Comparison of ENCODE assay signal across 13 mouse cellular contexts in genomic region chr1:190085703-190086102, GRCm38 (mm10).
A peak's percentile ranks its signal among the peaks of the same experiment; 100 is the strongest.
DNase-seq lines count a peak whose midpoint lies in the region; ATAC-seq and TF ChIP-seq lines count a peak whose summit lies in the region.
"Had no signal": no experiment of that assay in that cellular context is flagged by ENCODE, and none has a peak within 500 bp of the region (broad histone marks: within the 10 kb centered on the region; RNA-seq: fewer than 3 reads in every experiment).

No protein-coding gene starts in this region.

- no peak for TF ChIP-seq POLR2A in kidney, adult 2 months (IDR thresholded peaks at IDR 0.05; ENCODE audit: low read depth, low read length)

- WGBS in kidney, adult 2 months: 74% methylated on average over 7 of the region's 7 CpGs
- 22% methylated on average over 7 of the region's 7 CpGs for whole genome bisulfite sequencing in heart, embryonic 14.5 days
- 88% methylated on average over 7 of the region's 7 CpGs for WGBS in limb, embryonic 10.5 days

- H3K27ac ChIP-seq in kidney, adult 2 months (ENCODE audit: insufficient read depth, low read depth, low read length): no peak overlapping the region
- H3K27ac ChIP-seq in heart, embryonic 14.5 days (replicated peaks in 1 of 2; ENCODE audit: control insufficient read depth in 1 of 2, insufficient read depth in 1 of 2, low read depth in 2 of 2, low read length in 2 of 2): peak overlapping the region; percentile 61 to 77
- no peak overlapping the region for H3K27ac ChIP-seq in limb, embryonic 10.5 days
- H3K27ac ChIP-seq: forebrain, embryonic 10.5 days; hindbrain, embryonic 10.5 days; neural tube, embryonic 15.5 days had no signal

- H3K36me3 ChIP-seq in kidney, adult 2 months (ENCODE audit: control insufficient read depth, insufficient read depth, low read length): no peaks in the 10 kb centered on the region
- H3K36me3 ChIP-seq in heart, embryonic 14.5 days (ENCODE audit: control insufficient read depth, insufficient read depth, low read length): no peaks in the 10 kb centered on the region
- no peaks in the 10 kb centered on the region for H3K36me3 ChIP-seq in limb, embryonic 10.5 days
- H3K36me3 ChIP-seq: forebrain, embryonic 10.5 days; hindbrain, embryonic 10.5 days; neural tube, embryonic 15.5 days had no signal

- peak; percentile 57; the same call in 1 of the 2 replicates for ATAC-seq in heart, embryonic 14.5 days (ENCODE audit: insufficient number of reproducible peaks, insufficient read depth, low FRiP score, low read depth)

- H3K9me3 ChIP-seq in heart, embryonic 14.5 days (ENCODE audit: control insufficient read depth, low read length): no peaks in the 10 kb centered on the region
- H3K9me3 ChIP-seq in limb, embryonic 10.5 days (replicated peaks): no peaks in the 10 kb centered on the region
- H3K9me3 ChIP-seq: forebrain, embryonic 10.5 days; hindbrain, embryonic 10.5 days; neural tube, embryonic 15.5 days had no signal

- no peak overlapping the region for H3K4me3 ChIP-seq in kidney, adult 2 months (ENCODE audit: insufficient read depth, low read depth, low read length)
- H3K4me3 ChIP-seq in heart, embryonic 14.5 days (ENCODE audit: control insufficient read depth in 1 of 2, insufficient read depth in 1 of 2, low read depth in 1 of 2, low read length in 2 of 2): no peak overlapping the region
- no peak overlapping the region for H3K4me3 ChIP-seq in limb, embryonic 10.5 days
- H3K4me3 ChIP-seq: forebrain, embryonic 10.5 days; hindbrain, embryonic 10.5 days; neural tube, embryonic 15.5 days had no signal

- no peaks in the 10 kb centered on the region for H3K4me1 ChIP-seq in kidney, adult 2 months (ENCODE audit: control insufficient read depth, insufficient read depth, low read length)
- peaks cover 33 to 40% of the 10 kb centered on the region in 2 experiments for H3K4me1 ChIP-seq in heart, embryonic 14.5 days (ENCODE audit: control insufficient read depth in 2 of 2, insufficient read depth in 2 of 2, low read length in 2 of 2)
- H3K4me1 ChIP-seq in limb, embryonic 10.5 days: peaks cover 7% of the 10 kb centered on the region

- no peak for TF ChIP-seq CTCF in kidney, adult 2 months (conservative IDR thresholded peaks at IDR 0.05; ENCODE audit: insufficient read depth, insufficient read length, low read depth, low read length)

- 0 out of 2 replicates have a peak overlapping the region, but pooled peaks have one; percentile 13 for H3K9ac ChIP-seq in heart, embryonic 14.5 days (ENCODE audit: low read length)
- H3K9ac ChIP-seq: neural tube, embryonic 15.5 days had no signal

- peak; percentile 12 for DNase-seq in kidney, adult 2 months
- DNase-seq in kidney, adult 18-20 months: no peak
- DNase-seq in adrenal gland, postnatal 36 days: peak; percentile 26 to 64
- DNase-seq in cerebellum, adult 9-11 months: peak; percentile 72
- no peak for DNase-seq in left cerebral cortex, adult 18-20 months (ENCODE audit: low spot score in 2 of 2)
- DNase-seq in right cerebral cortex, postnatal 10 days (ENCODE audit: low spot score in 2 of 2): no peak
- no peak for DNase-seq in limb, embryonic 10.5 days (ENCODE audit: low spot score)
- DNase-seq: lung, adult 18-20 months; thymus, postnatal 36 days had no signal

- 0 out of 2 replicates have a peak overlapping the region, but pooled peaks have one; percentile 16 for H3K4me2 ChIP-seq in heart, embryonic 14.5 days (ENCODE audit: low read length)
- H3K4me2 ChIP-seq: neural tube, embryonic 15.5 days had no signal

- H3K27me3 ChIP-seq in kidney, adult 2 months (replicated peaks; ENCODE audit: control insufficient read depth, insufficient read depth, low read length): no peaks in the 10 kb centered on the region
- H3K27me3 ChIP-seq in heart, embryonic 14.5 days (ENCODE audit: control insufficient read depth, insufficient read depth, low read length): no peaks in the 10 kb centered on the region
- H3K27me3 ChIP-seq in limb, embryonic 10.5 days (ENCODE audit: low read depth, poor library complexity, severe bottlenecking): no peaks in the 10 kb centered on the region
- H3K27me3 ChIP-seq: neural tube, embryonic 15.5 days had no signal

Comparison
In these comparisons a context has a peak if more than half of its experiments do, and no peak if none do; other contexts are left out.
1. DNase-seq: peak in kidney, adult 2 months (single experiment), adrenal gland, postnatal 36 days (2 of 2) and cerebellum, adult 9-11 months (single experiment); none in kidney, adult 18-20 months (single experiment), left cerebral cortex, adult 18-20 months (0 of 2), right cerebral cortex, postnatal 10 days (0 of 2) and limb, embryonic 10.5 days (single experiment).
2. H3K27ac ChIP-seq: peak in heart, embryonic 14.5 days (2 of 2); none in kidney, adult 2 months (single experiment) and limb, embryonic 10.5 days (single experiment).